Mouse (Mus musculus) MEL (cell line): ENCODE results near the gene Cd300lf.

Source experiments
- CHD2 ChIP-seq: IDR thresholded peaks from 2 replicates; pipeline ENCODE4 v1.6.1; 2011; ENCODE audit warnings: low read length, improper control_type of control experiment
- EP300 ChIP-seq, 2 experiments: IDR thresholded peaks; 2 replicates each; pipeline ENCODE4 v1.6.1; 2011; ENCODE audit warnings: improper control_type of control experiment in 2 of 2, low read length in 2 of 2, low read depth in 1 of 2, mild to moderate bottlenecking in 1 of 2
- POLR2A ChIP-seq, 2 experiments: IDR thresholded peaks; 2 replicates each; pipeline ENCODE4 v1.6.1; 2011 to 2012; ENCODE audit warnings: low read length in 2 of 2, mild to moderate bottlenecking in 2 of 2, control low read depth in 1 of 2, improper control_type of control experiment in 1 of 2, low read depth in 1 of 2, moderate library complexity in 1 of 2; ENCODE audit not compliant: control insufficient read depth in 1 of 2, insufficient read depth in 1 of 2, poor library complexity in 1 of 2
- SIN3A ChIP-seq: IDR thresholded peaks from 2 replicates; pipeline ENCODE4 v1.6.1; 2012; ENCODE audit warnings: low read length, improper control_type of control experiment, inconsistent platforms
- TBP ChIP-seq: IDR thresholded peaks from 2 replicates; pipeline ENCODE4 v1.8.0; 2011; ENCODE audit warnings: low read depth, low read length, improper control_type of control experiment
- USF1 ChIP-seq: IDR thresholded peaks from 2 replicates; pipeline ENCODE4 v1.6.1; 2014; ENCODE audit warnings: low read depth, mild to moderate bottlenecking, inconsistent platforms, low read length, improper control_type of control experiment, moderate library complexity

DNA sequence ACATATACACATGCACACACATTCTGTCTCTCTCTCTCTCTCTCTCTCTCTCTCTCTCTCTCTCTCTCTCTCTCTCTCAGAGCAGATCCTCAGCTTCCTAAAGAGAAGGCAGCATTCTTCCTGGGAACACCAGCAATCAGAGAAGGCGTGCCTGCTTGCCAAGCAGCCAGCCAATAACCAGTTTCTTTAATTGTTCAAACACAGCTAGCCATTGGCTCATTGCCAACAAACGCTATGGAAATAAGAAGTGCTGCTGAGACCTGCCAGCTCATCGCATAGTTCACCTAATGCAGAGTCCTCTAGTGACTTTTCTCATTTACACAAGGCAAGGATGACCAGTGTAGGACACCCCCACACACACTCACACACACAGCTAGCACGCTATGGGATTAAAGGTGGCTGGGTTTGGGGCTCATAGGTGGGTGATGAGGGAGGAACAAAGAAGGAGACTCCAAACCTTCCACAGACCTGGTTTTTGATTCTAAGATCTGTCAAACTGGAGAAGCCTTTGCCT is 26.3 kb downstream of the Cd300lf start:
- TF ChIP-seq USF1 (no peak), TBP (no peak), CHD2 (no peak), SIN3A (no peak), EP300 (IDR thresholded peaks at IDR 0.05; ENCODE audit: low read depth in 1 of 2, low read length in 2 of 2) (no peak), POLR2A (IDR thresholded peaks at IDR 0.05; ENCODE audit: control insufficient read depth in 1 of 2, insufficient read depth in 1 of 2, low read depth in 1 of 2, low read length in 2 of 2, poor library complexity in 1 of 2) (no peak)
